Mouse (Mus musculus): ENCODE results near the gene Crocc2. TPM values are rescaled to one million over a fixed set of nuclear protein-coding genes. Genes with fewer than 3 reads are reported as not detected.
A peak's percentile ranks its signal among the peaks of the same experiment; 100 is the strongest.

Crocc2 gene
- polyA plus RNA-seq, 1 experiment from 2014 or later = 0.14 TPM

DNA sequence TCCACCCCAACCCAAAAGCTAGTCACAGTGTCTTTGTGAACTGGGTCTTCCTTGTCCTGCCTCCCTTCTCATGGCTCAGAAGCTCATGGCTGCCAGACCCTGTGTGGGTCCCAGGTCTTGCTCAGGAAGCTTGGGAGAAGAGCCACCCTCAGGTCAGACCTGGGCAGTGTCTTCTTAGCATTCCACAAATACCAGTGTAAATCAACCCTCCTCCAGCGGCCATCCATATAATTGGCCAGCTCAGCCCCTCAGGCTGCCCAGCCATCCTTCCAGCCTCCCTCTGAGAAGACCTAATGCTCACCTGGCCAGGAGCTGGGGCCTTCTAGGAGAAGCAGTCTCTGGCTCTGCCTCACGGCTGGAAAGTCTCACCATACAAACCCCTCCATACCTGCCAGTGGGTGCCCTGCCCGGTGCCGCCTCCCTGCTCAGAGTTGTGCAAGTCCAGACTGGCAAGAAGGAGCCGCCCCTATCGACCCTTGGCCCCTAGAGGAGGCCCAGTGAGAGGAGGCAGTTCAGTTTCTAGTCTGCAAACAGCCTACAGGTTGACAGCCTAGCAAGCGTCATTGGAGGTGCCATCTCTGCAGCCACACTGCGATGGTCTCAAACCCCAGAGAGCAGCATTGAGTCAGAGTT lies 7.9 kb upstream of the Crocc2 start, which contains the start of gene 2310007B03Rik:
TSS of gene 2310007B03Rik (minus strand) at position 448 of the 633 bp plus-strand sequence.
- H3K9me3 ChIP-seq (replicated peaks; ENCODE audit: low read length) = no peaks in the 10 kb centered on the region
- no peaks in the 10 kb centered on the region for H3K4me1 ChIP-seq (replicated peaks; ENCODE audit: insufficient read depth, low read length)
- H3K27me3 ChIP-seq (ENCODE audit: insufficient read depth, low read length) = no peaks in the 10 kb centered on the region
- H3K36me3 ChIP-seq (ENCODE audit: insufficient read depth, low read length) = no peaks in the 10 kb centered on the region
- no peak within 1 kb of the TSS for H3K9ac ChIP-seq (ENCODE audit: low read depth, low read length)
- DNase-seq (ENCODE audit: low spot score) (no peak), ATAC-seq (replicated peaks; ENCODE audit: low FRiP score, low read depth) (peak; percentile 80)
- no peak within 1 kb of the TSS for H3K4me3 ChIP-seq (replicated peaks; ENCODE audit: low read depth, low read length)
- peak within 1 kb of the TSS; percentile 4; the same call in 1 of the 2 replicates for H3K4me2 ChIP-seq (ENCODE audit: low read length)
- peak within 1 kb of the TSS; percentile 57; the same call in 1 of the 2 replicates for H3K27ac ChIP-seq
- 54% methylated on average over 8 of the region's 8 CpGs for WGBS
- no peak for TF ChIP-seq CTCF (IDR thresholded peaks at IDR 0.05; ENCODE audit: low read depth)

DNA sequence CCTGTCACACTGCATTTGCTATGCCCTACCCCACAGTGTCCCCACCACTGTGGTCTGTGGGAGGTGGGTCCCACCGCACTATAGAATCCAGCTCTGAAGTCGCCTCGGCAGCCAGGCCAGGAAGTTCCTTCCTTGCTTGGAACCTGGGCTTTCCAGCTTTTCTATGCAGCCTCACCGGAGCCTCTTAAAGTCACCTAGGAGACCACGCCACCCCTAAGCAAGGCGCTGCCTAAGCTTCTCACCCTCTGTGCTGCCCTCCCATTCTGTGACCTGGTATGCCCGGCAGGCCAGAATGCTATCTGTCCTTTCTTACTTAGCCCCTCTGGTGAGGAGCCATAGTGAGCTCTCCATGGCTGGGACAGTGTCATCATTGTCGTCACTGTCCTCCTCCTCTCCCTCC lies 7.2 kb upstream of the Crocc2 start:
- no peak for TF ChIP-seq CTCF (IDR thresholded peaks at IDR 0.05; ENCODE audit: low read depth)
- no peak overlapping the region for H3K27ac ChIP-seq

GRCm38 (mm10) chr1:93161921-93162320 lies 6.6 kb upstream of the Crocc2 start:
- Histone ChIP-seq H3K4me2 (ENCODE audit: low read length) (no peak overlapping the region), H3K27ac (no peak overlapping the region), H3K36me3 (ENCODE audit: insufficient read depth, low read length) (no peaks in the 10 kb centered on the region), H3K4me3 (replicated peaks; ENCODE audit: low read depth, low read length) (no peak overlapping the region), H3K27me3 (ENCODE audit: insufficient read depth, low read length) (no peaks in the 10 kb centered on the region), H3K4me1 (replicated peaks; ENCODE audit: insufficient read depth, low read length) (no peaks in the 10 kb centered on the region), H3K9ac (ENCODE audit: low read depth, low read length) (no peak overlapping the region), H3K9me3 (replicated peaks; ENCODE audit: low read length) (no peaks in the 10 kb centered on the region)
- no peak for ATAC-seq (replicated peaks; ENCODE audit: low FRiP score, low read depth)
- TF ChIP-seq CTCF (IDR thresholded peaks at IDR 0.05; ENCODE audit: low read depth) = no peak
- no peak for DNase-seq (ENCODE audit: low spot score)
- 79% methylated on average over 10 of the region's 10 CpGs for WGBS

More for the DNA sequence above, 7.2 kb upstream of the Crocc2 start:
- Histone ChIP-seq H3K36me3 (ENCODE audit: insufficient read depth, low read length) (no peaks in the 10 kb centered on the region), H3K27me3 (ENCODE audit: insufficient read depth, low read length) (no peaks in the 10 kb centered on the region), H3K4me2 (ENCODE audit: low read length) (no peak overlapping the region), H3K4me3 (replicated peaks; ENCODE audit: low read depth, low read length) (no peak overlapping the region), H3K4me1 (replicated peaks; ENCODE audit: insufficient read depth, low read length) (no peaks in the 10 kb centered on the region), H3K9me3 (replicated peaks; ENCODE audit: low read length) (no peaks in the 10 kb centered on the region), H3K9ac (ENCODE audit: low read depth, low read length) (no peak overlapping the region)
- ATAC-seq (replicated peaks; ENCODE audit: low FRiP score, low read depth) = no peak
- no peak for DNase-seq (ENCODE audit: low spot score)
- 78% methylated on average over 8 of the region's 8 CpGs for WGBS

DNA sequence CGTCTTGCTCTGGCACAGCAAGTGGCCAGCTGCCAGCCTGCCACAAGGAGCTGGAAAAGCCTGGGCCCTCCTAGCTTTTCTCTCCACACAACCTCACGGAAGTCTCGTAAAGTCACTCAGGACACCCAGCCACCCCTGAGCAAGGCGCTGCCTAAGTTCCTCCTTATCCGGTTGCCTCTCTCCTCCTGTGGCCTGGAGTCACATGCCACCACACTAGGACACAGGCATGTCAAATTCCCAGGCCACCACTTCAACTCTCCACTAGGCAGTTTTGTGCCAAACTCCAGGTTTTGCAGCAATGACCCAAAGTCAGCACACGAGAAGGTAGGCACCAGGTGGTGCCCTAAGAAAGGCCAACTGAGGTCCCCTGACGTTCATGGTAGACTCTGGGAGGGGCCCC lies 5.9 kb upstream of the Crocc2 start:
- Histone ChIP-seq H3K9ac (ENCODE audit: low read depth, low read length) (no peak overlapping the region), H3K4me3 (replicated peaks; ENCODE audit: low read depth, low read length) (no peak overlapping the region), H3K4me2 (ENCODE audit: low read length) (no peak overlapping the region), H3K9me3 (replicated peaks; ENCODE audit: low read length) (no peaks in the 10 kb centered on the region), H3K36me3 (ENCODE audit: insufficient read depth, low read length) (no peaks in the 10 kb centered on the region), H3K27me3 (ENCODE audit: insufficient read depth, low read length) (no peaks in the 10 kb centered on the region), H3K27ac (no peak overlapping the region), H3K4me1 (replicated peaks; ENCODE audit: insufficient read depth, low read length) (no peaks in the 10 kb centered on the region)
- 81% methylated on average over 7 of the region's 7 CpGs for whole genome bisulfite sequencing
- no peak for TF ChIP-seq CTCF (IDR thresholded peaks at IDR 0.05; ENCODE audit: low read depth)
- no peak for DNase-seq (ENCODE audit: low spot score)
- ATAC-seq (replicated peaks; ENCODE audit: low FRiP score, low read depth) = no peak

DNA sequence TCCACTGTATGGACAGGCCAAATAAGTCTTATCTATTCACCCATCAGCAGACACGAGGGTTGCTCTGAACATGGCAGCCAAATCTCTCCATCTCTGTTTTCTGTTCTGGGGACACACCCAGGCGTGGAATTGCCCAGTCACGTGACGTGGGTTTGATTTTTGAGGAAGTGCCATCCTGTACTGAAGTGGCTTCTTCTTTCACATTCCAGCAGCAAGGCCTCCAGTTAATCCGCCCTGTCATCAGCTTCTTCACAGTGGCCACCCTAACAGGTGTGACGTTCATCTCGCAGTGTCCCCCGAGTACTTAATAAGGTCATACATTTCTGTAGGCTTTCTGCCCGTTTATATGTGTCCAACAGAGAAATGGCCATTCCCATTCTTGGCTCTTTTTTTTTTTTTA lies 3.1 kb upstream of the Crocc2 start:
- no peaks in the 10 kb centered on the region for H3K27me3 ChIP-seq (ENCODE audit: insufficient read depth, low read length)
- no peaks in the 10 kb centered on the region for H3K4me1 ChIP-seq (replicated peaks; ENCODE audit: insufficient read depth, low read length)
- 73% methylated on average over 9 of the region's 9 CpGs for WGBS
- H3K9me3 ChIP-seq (replicated peaks; ENCODE audit: low read length) = no peaks in the 10 kb centered on the region
- no peak overlapping the region for H3K4me2 ChIP-seq (ENCODE audit: low read length)
- ATAC-seq (replicated peaks; ENCODE audit: low FRiP score, low read depth) (no peak), DNase-seq (ENCODE audit: low spot score) (no peak)
- no peaks in the 10 kb centered on the region for H3K36me3 ChIP-seq (ENCODE audit: insufficient read depth, low read length)
- H3K4me3 ChIP-seq (replicated peaks; ENCODE audit: low read depth, low read length) = no peak overlapping the region
- TF ChIP-seq CTCF (IDR thresholded peaks at IDR 0.05; ENCODE audit: low read depth) = no peak
- no peak overlapping the region for H3K27ac ChIP-seq
- H3K9ac ChIP-seq (ENCODE audit: low read depth, low read length) = no peak overlapping the region

DNA sequence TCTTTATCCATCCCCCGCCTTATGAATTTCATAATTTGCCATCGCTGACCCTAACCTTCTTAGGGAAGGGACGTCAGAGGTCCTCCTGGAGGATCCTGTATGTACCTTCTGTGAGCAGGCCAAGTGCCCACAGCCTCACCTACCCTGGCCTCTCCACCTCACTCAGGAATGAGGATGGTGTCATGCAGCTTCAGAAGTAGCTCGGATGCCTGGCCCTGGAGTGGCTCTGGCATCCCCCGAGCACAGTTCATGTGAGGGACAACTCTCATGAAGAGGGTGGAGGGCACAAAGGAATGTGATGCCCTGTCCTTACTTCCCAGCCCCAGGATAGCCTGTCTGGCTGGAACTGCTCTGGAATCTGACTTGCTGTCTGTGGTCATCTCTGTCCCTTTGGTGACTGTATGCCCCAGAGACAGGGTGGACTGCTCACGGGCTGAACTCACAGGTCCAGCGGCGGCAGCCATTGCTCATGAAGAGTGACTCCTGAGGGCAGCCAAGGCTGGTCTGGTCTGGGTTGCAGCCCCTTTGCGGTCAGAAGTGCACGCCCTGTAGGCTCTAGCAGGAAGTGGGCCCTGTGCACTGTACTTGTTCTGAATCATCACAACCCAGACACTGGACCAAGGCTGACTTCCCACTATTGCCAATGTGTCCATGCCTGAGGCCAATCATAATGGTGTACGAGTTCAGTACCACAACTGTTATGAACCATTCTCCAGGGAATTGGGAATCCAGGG lies 2.0 kb upstream of the Crocc2 start:
- Histone ChIP-seq H3K36me3 (ENCODE audit: insufficient read depth, low read length) (no peaks in the 10 kb centered on the region), H3K4me2 (ENCODE audit: low read length) (no peak overlapping the region), H3K9ac (ENCODE audit: low read depth, low read length) (no peak overlapping the region), H3K4me3 (replicated peaks; ENCODE audit: low read depth, low read length) (no peak overlapping the region), H3K27me3 (ENCODE audit: insufficient read depth, low read length) (no peaks in the 10 kb centered on the region), H3K27ac (no peak overlapping the region), H3K9me3 (replicated peaks; ENCODE audit: low read length) (no peaks in the 10 kb centered on the region), H3K4me1 (replicated peaks; ENCODE audit: insufficient read depth, low read length) (no peaks in the 10 kb centered on the region)
- no peak for DNase-seq (ENCODE audit: low spot score)
- ATAC-seq (replicated peaks; ENCODE audit: low FRiP score, low read depth) = no peak
- TF ChIP-seq CTCF (IDR thresholded peaks at IDR 0.05; ENCODE audit: low read depth) = no peak
- 83% methylated on average over 11 of the region's 11 CpGs for WGBS

Measured in kidney, postnatal 0 days (tissue).